Mouse (Mus musculus): ENCODE data around the gene Krtap20-2. TPM values are rescaled to one million over a fixed set of nuclear protein-coding genes. Genes with fewer than 3 reads are reported as not detected.

Gene Krtap20-2
- polyA plus RNA-seq (2015; fragmentation: Nextera tagmentation; extraction: Ambion mirVana): not detected in 2 replicates

GRCm38 (mm10) chr16:89205561-89205960 lies at the start of gene Krtap20-2:
TSS of gene Krtap20-2 (plus strand) at chr16:89205861.

GRCm38 (mm10) chr16:89157652-89158051 lies 48.0 kb upstream of the Krtap20-2 start, which contains the start of gene Gm9789:
TSS of gene Gm9789 (plus strand) at chr16:89157952.

GRCm38 (mm10) chr16:89169190-89169589 lies 36.5 kb upstream of the Krtap20-2 start, which contains the start of gene Gm7735:
TSS of gene Gm7735 (plus strand) at chr16:89169490.

GRCm38 (mm10) chr16:89174435-89174834 lies 31.2 kb upstream of the Krtap20-2 start, which contains the start of gene 1110057P08Rik:
TSS of gene 1110057P08Rik (plus strand) at chr16:89174735.

Other genes with a start within 250 kb of the Krtap20-2 start
- gene Krtap16-3, start 243.0 kb upstream of the Krtap20-2 start, polyA plus RNA-seq (2015; fragmentation: Nextera tagmentation; extraction: Ambion mirVana): not detected in 2 replicates
- not detected in 2 replicates for gene Krtap22-2, start 195.1 kb upstream of the Krtap20-2 start, polyA plus RNA-seq (2015; fragmentation: Nextera tagmentation; extraction: Ambion mirVana)
- not detected in 2 replicates for gene Gm10229, start 190.6 kb upstream of the Krtap20-2 start, polyA plus RNA-seq (2015; fragmentation: Nextera tagmentation; extraction: Ambion mirVana)
- not detected in 2 replicates for gene Krtap6-1, start 174.2 kb upstream of the Krtap20-2 start, polyA plus RNA-seq (2015; fragmentation: Nextera tagmentation; extraction: Ambion mirVana)
- not detected in 2 replicates for gene Gm10228, start 164.4 kb upstream of the Krtap20-2 start, polyA plus RNA-seq (2015; fragmentation: Nextera tagmentation; extraction: Ambion mirVana)
- not detected in 2 replicates for gene Krtap6-5, start 158.0 kb upstream of the Krtap20-2 start, polyA plus RNA-seq (2015; fragmentation: Nextera tagmentation; extraction: Ambion mirVana)
- gene 1110025L11Rik, start 141.9 kb upstream of the Krtap20-2 start, polyA plus RNA-seq (2015; fragmentation: Nextera tagmentation; extraction: Ambion mirVana): not detected in 2 replicates
- gene Krtap6-3, start 121.8 kb upstream of the Krtap20-2 start, polyA plus RNA-seq (2015; fragmentation: Nextera tagmentation; extraction: Ambion mirVana): not detected in 2 replicates
- gene Gm6358, start 65.0 kb upstream of the Krtap20-2 start, polyA plus RNA-seq (2015; fragmentation: Nextera tagmentation; extraction: Ambion mirVana): not detected in 2 replicates
- not detected in 2 replicates for gene Gm10061, start 54.8 kb upstream of the Krtap20-2 start, polyA plus RNA-seq (2015; fragmentation: Nextera tagmentation; extraction: Ambion mirVana)
- not detected in 2 replicates for gene Gm9789, start 47.9 kb upstream of the Krtap20-2 start, polyA plus RNA-seq (2015; fragmentation: Nextera tagmentation; extraction: Ambion mirVana)
- not detected in 2 replicates for gene Gm7735, start 36.4 kb upstream of the Krtap20-2 start, polyA plus RNA-seq (2015; fragmentation: Nextera tagmentation; extraction: Ambion mirVana)
- not detected in 2 replicates for gene 1110057P08Rik, start 31.1 kb upstream of the Krtap20-2 start, polyA plus RNA-seq (2015; fragmentation: Nextera tagmentation; extraction: Ambion mirVana)
- gene Krtap21-1, start 198.0 kb downstream of the Krtap20-2 start, polyA plus RNA-seq (2015; fragmentation: Nextera tagmentation; extraction: Ambion mirVana): not detected in 2 replicates
- not detected in 2 replicates for gene Krtap6-2, start 214.2 kb downstream of the Krtap20-2 start, polyA plus RNA-seq (2015; fragmentation: Nextera tagmentation; extraction: Ambion mirVana)